Mouse (Mus musculus): Measurements from ENCODE around the gene Shank2.

- TF ChIP-seq CTCF (IDR thresholded peaks at IDR 0.05; ENCODE audit: low read depth) (no peak), EP300 (IDR thresholded peaks at IDR 0.05; ENCODE audit: low read depth) (no peak)
Measured at GRCm38 (mm10) chr7:144373059-144373458, 371.3 kb downstream of the Shank2 start.
